Mouse (Mus musculus): ENCODE measurements around the gene Gab2. TPM values are rescaled to one million over a fixed set of nuclear protein-coding genes. Genes with fewer than 3 reads are reported as not detected.

Gab2 gene
- total RNA-seq, 2 experiments from 2014 or later, result 17.4 to 18.2 TPM

DNA sequence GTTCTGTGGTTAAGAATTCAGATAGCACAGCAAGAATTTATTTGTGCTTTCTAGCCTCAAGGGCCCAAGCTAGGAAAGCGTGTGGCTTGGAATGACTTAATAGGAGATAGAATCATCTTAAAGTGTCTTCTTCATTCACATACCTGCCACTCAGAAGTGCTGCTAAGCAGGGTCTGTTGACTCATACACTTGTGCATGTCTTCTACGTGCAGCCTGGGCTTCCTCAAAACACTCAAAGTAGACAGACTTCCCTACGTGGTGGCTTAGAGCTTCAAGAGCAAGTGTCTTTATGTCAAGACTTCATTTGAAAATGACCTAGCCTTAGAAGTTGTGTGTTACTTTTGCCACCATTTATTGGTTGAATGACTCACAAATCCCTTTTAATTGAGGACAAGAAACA lies 12.9 kb downstream of the Gab2 start:
- DNase-seq (ENCODE audit: low spot score), result no peak
- intact Hi-C loops (cut with DNase I), result loop anchor here (5.0 kb wide), 1 partner anchor 33 kb away; no protein-coding TSS in a partner anchor

DNA sequence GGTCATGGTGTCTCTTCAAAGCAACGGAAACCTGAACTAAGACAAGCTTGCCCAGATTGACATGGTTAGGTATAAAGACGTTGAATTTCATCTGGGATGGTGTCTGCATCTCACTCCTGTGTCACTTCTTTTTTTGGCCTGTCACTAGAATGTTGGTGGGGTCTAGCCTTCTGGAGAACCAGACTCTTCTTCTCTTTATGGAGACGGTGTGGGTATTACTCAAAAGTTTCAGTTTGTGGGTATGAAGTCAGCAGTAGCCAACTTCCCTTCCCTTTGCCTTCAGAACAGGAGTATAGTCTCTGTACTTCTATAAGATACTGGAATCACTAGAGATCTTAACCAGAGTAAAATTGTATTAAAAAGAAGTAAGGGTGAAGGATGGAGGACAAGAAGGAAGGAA lies 26.7 kb downstream of the Gab2 start:
- intact Hi-C loops (cut with DNase I), result no loop called here
- DNase-seq (ENCODE audit: low spot score), result no peak

DNA sequence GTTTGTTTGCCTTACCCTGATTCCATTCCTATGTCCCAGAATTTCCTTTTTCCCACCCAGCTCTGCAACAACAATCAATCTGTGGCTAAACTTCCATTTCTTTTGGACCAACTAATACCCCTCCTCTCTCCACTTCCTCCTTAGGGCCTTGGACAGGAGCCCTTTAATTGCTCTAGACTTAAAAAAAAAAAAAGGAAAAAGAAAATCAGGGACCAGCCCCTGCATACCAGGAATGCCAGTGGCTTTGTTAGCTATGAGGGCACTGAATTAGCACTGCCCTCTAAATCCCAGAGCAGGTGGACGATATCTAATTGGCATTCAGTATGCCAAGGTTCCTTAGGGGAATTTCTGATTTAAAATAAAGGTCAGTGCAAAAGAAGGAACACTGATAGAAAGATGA lies 47.6 kb downstream of the Gab2 start:
- intact Hi-C loops (cut with DNase I), result loop anchor here (5.0 kb wide), 1 partner anchor 37 kb away; no protein-coding TSS in a partner anchor
- DNase-seq (ENCODE audit: low spot score), result no peak

DNA sequence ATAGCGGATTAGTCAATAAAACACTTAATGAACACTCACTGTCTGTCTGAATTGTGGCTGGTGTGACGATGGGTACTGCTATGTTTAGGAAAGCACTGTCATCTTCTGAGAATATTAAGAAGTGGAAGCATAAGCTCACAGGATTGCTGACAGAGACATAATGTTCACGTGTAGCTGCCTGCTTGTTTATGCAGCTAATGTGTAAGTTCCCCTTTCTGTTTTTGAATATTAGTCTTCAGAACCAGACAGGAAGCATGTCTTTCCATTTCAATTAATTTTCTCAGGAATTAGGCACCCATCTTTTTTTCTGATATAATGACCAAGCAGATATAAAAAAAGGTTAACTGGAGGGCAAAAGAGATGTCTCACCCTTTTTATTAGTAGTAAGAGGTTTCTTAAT lies 55.1 kb downstream of the Gab2 start:
- no peak for DNase-seq (ENCODE audit: low spot score)
- intact Hi-C loops (cut with DNase I), result no loop called here

DNA sequence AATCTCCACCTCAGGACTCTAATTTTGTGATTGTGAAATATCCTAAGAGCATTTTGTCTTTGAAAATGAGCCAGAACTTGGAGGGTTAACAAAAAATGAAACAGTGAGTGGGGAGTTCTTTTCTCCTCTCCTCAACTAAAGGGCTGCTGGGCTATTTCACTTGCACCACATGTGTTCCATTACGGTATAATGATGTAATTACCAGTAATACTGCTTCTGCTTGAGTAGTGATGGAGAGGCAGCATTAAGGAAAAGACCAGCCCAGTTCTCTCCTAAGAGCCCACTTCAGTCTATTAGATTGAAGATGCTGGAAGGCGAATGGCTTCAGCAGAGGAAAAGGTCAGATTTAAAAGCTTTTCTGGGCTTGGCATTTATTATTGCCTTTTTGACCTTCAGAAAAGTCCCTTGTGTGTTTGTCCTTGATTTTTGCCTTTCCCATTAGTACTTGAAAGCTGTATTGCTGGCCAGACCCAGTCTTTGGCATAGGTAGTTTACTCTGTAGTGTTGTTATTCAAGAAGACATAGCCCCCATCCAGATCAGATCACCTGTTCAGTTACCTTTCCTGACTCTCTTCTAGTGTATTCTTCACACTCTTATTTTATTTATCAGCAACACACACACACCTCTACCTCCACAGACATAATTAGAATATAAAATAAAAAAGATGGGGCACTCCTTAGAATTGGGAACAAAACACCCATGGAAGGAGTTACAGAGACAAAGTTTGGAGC lies 69.9 kb downstream of the Gab2 start:
- intact Hi-C loops (cut with DNase I), result no loop called here

DNA sequence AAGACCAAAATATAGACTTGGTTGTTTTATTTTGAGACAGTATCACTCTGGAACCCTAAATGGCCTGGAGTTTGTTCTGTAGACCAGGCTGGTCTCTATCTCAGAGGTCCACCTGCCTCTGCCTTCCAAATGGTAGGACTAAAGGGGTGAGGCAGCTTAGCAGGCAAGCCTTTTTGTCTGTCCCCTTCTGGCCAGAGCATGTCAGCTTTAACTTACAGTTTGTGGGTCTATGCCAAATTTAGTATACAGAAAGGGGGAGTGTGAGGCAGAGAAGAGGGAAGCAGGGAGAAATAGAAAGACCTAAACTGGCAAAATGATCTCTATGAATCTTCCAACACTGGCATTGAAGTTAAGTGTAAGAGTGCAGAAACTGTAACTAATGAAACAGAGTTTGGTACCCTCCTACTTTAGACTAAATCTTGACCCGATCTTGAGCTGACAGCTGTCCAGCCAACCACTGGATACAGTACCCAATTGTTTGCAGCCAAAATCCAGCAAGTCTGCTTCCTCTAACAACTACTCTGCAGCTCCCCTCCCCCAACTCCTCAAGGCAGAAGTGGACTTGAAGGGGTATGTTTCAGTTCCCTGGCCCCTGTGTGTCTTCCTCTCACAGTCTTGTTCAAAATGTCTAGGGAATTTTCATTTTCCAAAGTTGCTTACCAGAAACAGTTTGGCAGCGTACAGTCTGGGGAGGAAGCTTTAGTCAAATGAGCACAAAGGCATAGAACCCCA lies 73.5 kb downstream of the Gab2 start:
- intact Hi-C loops (cut with DNase I), result no loop called here
- peak; percentile 10 for DNase-seq (ENCODE audit: low spot score)

More for the DNA sequence above, 69.9 kb downstream of the Gab2 start:
- DNase-seq (ENCODE audit: low spot score), result no peak

DNA sequence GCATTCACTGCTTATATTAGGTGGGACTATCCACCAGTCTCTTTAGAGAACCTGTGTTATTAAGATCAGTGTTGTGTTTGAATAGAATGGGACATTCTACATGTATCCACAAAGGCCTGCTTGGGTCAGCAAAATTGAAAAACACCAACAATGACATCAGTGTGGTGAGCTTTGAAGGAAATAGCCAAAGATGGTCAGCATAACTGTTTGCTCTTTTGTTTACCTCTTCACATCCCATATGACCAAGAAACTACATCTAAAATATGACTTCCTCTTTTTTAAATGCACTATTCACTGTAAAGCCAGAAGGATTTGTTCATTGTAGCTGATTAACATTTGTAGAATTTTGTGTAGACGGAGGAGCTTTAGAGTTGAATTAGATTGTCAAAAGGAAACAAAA lies 82.9 kb downstream of the Gab2 start:
- intact Hi-C loops (cut with DNase I), result no loop called here
- DNase-seq (ENCODE audit: low spot score), result no peak

DNA sequence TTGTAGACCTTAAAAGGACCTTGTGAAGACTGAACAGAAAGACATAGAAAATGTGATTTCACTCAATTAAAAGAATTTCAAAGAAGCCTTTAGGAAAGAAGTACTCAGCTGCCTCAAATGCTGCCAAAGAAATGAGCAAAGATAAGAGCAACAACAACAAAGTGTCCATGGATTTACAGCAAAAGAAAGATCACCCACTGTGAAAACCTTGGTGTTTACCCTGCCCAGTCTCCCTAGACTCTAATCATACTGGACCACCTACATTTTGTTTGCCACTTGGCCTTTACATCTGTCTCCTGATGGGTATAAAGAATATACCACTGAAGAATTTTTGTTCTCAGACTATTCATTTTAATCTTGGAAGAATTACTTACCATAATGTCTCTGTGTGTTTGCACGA lies 89.7 kb downstream of the Gab2 start:
- no peak for DNase-seq (ENCODE audit: low spot score)
- intact Hi-C loops (cut with DNase I), result loop anchor here (10.0 kb wide), 1 partner anchor 86 kb away; the partner anchor contains the start of gene Gab2

DNA sequence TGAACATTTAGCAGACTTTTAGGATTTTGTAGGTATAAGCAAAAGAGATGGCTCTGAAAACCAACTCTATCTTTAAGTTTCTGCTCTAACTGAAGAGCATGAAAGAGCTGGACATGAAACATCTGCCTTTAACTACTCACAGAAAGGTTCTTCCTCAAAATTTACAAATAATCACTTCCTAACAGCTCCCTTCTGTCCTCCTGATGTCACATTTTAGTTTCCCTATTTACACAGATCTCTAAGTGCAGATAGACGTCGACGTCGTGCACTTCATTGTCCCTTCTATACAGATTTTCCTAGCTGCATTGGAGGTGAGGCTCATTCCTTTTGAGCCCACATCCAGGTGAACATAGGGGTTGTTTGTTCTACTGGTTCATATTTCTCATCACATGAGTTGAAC lies 90.3 kb downstream of the Gab2 start:
- intact Hi-C loops (cut with DNase I), result loop anchor here (10.0 kb wide), 1 partner anchor 87 kb away; the partner anchor contains the start of gene Gab2
- no peak for DNase-seq (ENCODE audit: low spot score)

DNA sequence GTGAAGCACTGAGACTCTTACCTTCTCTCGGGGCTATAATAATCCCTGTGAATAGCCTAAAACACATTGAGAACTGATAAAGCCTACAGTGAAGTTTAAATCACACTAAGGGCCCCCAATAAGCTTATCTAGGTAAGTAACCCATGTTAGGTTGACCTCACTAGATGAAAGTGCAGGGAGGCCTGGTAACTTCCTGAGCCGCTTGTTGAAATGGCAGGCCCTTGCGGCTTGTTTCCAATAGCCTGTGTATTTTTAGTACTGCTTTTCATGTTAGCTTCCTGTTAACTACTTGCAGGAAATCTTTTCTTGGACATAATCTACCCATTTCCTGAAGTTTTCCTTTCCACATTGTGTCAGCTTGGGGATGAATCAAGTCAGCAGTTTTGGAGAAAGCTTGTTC lies 90.7 kb downstream of the Gab2 start:
- intact Hi-C loops (cut with DNase I), result loop anchor here (10.0 kb wide), 1 partner anchor 87 kb away; the partner anchor contains the start of gene Gab2
- peak; percentile 14 for DNase-seq (ENCODE audit: low spot score)

DNA sequence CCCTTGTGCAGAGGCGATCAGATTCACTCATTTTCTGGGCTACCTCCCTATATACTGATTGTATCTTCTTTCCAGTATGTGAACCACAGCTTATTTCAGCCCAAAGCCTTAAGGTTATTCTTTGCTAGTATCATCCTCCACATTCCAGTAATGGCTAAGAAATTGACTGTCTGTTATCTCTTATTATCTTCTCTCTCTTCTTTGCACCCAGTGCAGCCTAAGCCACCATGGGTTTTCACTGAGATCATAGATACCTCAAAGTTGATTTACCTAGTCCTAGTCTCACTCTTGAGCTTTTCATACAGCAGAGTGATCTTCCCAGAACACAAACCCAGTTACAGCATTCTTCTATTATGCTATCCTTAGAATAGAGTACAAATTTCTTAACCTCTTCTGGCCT lies 100.5 kb downstream of the Gab2 start:
- intact Hi-C loops (cut with DNase I), result loop anchor here (5.0 kb wide), 1 partner anchor 115 kb away; no protein-coding TSS in a partner anchor

DNA sequence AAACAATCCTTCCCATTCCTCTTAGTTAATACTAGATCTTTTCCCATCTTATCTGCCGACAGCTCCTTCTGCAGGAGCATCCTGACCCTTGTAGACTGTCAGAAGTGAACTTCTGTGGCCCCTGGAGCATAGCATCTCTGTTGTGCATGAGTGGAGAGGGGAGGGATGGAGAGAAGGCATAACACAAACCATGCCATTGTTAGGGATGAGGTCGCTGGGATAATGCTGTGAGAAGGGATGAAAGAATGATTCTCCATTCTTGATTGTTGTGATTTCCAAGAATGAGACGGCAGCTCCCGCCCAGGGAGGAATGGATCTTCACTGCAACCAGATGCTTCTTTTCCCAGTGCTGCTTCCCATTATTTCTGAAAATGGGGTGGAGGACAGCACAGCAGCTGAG lies 102.0 kb downstream of the Gab2 start:
- intact Hi-C loops (cut with DNase I), result loop anchor here (5.0 kb wide), 1 partner anchor 114 kb away; no protein-coding TSS in a partner anchor
- DNase-seq (ENCODE audit: low spot score), result no peak

More for the DNA sequence above, 100.5 kb downstream of the Gab2 start:
- no peak for DNase-seq (ENCODE audit: low spot score)

DNA sequence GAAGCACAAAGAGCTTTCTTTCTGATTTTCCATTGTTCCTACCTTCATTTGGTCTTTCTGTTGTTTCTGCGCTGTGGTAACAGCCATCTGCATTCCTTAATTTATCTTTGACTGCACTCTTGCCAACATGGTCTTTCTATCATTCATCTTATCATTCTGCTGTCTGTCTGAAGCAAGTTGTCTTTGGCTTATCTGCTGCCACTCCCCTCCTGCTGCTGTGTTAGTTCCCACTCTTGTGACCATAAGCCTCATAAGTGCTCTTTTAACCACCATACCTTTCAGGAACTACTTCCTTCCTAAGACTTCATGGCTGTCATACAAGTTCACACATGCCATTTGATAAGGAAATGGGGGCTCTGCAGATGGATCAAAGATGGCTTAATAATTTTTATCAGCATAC lies 102.6 kb downstream of the Gab2 start:
- intact Hi-C loops (cut with DNase I), result loop anchor here (5.0 kb wide), 1 partner anchor 113 kb away; no protein-coding TSS in a partner anchor
- DNase-seq (ENCODE audit: low spot score), result no peak

DNA sequence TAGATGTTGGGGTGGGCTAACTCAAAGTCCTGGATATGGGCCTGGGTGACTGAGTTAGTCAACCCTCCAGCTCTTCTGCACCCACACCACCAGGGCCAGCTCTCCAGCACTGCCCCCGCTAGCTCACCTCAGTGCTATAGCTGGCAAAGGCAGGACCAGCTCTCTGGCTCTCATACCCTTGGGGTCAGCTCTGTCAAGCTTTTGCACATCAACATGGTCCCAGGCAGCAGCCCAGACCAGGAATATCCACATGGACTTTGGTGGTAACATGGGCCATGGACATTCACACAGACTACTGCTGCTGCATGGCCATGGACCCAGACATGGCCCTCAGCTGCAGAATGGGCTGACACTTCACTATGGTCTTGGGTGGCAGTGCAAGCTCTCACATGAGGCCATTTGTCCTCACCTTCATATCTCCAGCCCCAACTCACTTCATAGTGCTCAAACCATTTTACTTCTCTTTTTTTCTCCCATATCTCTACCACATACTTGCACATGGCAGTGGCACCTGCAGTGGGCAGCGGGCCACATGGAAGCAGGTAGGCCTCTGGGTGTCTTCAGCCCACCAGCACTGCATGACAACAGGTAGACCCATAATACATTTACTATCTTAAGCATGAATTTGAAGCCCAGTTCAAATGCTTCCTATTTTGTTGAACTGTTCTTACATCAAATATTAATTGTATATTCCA lies 106.1 kb downstream of the Gab2 start:
- intact Hi-C loops (cut with DNase I), result no loop called here
- DNase-seq (ENCODE audit: low spot score), result no peak

DNA sequence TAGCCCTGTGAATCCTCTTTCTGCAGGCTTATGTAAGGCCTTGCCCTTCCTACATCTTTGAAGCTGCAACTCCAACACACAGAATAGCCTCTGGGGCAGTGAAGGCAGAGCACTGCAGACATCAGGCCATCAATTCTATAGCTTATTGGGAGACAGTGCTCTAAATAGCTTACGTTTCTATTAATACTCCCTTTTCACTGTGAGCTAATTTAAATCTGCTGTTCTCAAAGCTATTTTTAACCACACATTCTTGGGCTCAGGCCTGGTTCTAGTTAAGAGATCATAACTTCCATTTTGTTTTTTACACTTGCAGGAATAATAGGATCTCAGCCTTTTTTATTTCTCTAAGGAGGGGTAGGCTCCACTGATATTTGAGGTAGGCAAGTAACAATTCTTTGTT lies 107.7 kb downstream of the Gab2 start:
- intact Hi-C loops (cut with DNase I), result no loop called here
- no peak for DNase-seq (ENCODE audit: low spot score)

DNA sequence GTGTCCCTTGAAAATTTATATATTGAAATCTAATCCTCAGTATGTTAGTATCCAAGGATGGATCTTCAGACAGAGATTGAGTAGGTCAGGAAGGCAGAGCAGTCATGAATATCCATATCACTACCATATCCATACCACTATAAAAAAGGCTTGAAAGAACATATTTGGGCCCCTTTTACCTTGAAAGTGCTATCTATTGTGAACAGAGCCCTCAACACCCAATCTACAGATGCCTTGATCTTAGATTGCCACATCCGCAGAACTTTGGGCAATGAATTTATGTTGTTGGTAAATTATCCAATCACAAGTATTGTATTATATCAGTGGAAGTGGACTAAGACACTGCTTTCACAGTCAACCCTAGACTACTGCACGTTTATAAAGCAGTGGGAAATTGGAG lies 122.5 kb downstream of the Gab2 start:
- intact Hi-C loops (cut with DNase I), result loop anchor here (10.0 kb wide), 1 partner anchor 219 kb away; no protein-coding TSS in a partner anchor
- no peak for DNase-seq (ENCODE audit: low spot score)

DNA sequence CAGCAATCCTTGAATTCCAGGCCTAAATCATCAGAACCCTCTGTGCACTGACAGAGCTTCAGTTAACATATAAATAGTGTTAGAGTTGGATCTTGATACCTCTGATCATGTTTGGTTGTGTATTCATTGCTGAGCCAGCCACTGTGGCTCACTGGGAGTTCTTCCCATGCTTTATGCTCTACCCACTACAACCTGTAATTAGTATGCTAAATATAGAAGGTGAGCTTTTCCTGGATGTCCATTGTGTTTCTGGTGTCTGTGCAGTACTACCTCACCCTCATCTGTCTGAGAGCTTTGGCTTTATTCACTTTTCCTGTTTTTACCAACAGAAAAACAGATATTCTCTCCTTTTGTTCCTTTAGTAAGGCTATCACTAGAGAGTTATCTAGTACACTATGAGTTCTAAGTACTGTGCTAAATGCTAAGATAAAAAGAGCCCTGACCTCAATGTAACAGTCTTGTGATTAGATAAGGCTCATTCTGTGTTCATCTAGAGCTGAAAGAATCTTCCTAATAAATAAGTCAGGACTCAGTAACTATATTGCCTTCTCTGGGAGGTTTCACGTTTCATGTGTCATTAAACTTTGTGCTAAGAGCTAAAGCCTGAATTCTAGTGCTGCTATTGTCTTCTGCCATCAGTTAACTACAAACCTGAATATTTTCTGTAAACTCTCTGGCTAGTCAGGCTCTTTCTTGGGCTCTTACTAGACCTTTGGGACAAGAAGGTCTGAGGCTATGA lies 127.6 kb downstream of the Gab2 start:
- no peak for DNase-seq (ENCODE audit: low spot score)
- intact Hi-C loops (cut with DNase I), result loop anchor here (5.0 to 10.0 kb wide), 2 partner anchors 38 to 224 kb away; no protein-coding TSS in a partner anchor

DNA sequence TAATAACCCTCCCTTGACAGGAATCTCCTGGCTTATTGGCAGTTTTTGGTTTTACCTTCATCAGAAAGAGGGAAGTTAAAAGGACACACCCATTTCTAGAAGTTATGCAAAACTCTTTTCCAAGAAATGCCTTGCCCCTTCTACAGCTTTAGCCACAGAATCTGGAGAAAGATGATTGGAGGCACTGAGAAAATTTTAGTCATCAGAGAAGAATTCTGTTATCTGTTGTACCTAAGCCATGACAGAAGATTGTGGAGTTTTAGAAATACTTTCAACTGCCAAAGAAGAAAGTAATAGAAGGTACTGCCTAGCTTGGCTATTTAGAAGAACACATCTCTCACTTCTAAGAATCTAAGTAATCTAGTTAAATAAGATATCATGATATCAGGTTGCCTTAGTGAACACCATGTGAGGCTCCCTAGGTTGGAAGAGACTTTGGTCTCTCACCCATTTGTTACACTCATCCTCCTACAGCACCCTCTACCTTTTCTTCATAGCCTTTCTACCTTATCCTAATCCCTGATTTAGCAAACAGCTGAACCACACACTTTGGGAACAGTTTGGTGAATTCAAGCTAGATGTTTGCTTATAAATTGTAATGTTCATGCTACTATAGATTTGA lies 128.8 kb downstream of the Gab2 start:
- intact Hi-C loops (cut with DNase I), result no loop called here
- DNase-seq (ENCODE audit: low spot score), result no peak

DNA sequence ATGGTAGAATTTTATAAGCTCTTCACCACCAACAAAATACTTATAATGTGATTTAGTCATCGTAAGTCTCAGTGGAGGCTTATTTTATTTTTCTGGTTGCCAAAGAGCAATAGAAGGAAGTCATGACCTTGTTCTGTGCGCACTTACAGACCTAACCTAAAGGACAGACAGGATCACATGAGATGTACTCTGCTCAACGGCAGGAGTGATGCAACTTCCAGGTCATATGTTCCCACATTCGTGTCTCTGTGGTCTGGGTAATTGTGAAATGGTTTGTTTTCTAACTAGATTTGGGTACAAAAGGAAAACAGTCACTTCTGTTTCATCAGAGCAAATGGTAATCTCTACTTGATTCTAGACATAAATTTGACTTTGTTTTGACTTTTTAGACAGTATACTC lies 129.7 kb downstream of the Gab2 start:
- intact Hi-C loops (cut with DNase I), result no loop called here
- DNase-seq (ENCODE audit: low spot score), result no peak
